Mouse (Mus musculus) E14TG2a.4 (cell line): ENCODE results near the gene Chst2.

ENCODE experiments used
- H3K27me3 ChIP-seq: 2 replicates; pipeline ENCODE4 v1.6.1; 2014; ENCODE audit warnings: low read length, control low read depth; ENCODE audit not compliant: insufficient read depth
- H3K36me3 ChIP-seq: 2 replicates; pipeline ENCODE4 v1.6.1; 2014; ENCODE audit warnings: low read length, control low read depth; ENCODE audit not compliant: insufficient read depth
- H3K4me1 ChIP-seq: replicated peaks from 2 replicates; pipeline ENCODE4 v1.6.1; 2014; ENCODE audit warnings: low read depth, low read length, control low read depth
- H3K4me3 ChIP-seq: replicated peaks from 2 replicates; pipeline ENCODE4 v1.5.1; 2014; ENCODE audit warnings: mild to moderate bottlenecking, low read length
- H3K9me3 ChIP-seq: 2 replicates; pipeline ENCODE4 v1.6.1; 2014; ENCODE audit warnings: low read length, control low read depth
- CTCF ChIP-seq: conservative IDR thresholded peaks from 2 replicates; pipeline ENCODE4 v1.5.1; 2014; ENCODE audit warnings: low read length
- NANOG ChIP-seq: IDR thresholded peaks from 2 replicates; pipeline ENCODE4 v1.6.1; 2014; ENCODE audit warnings: borderline replicate concordance, low read length, mixed read lengths
- POU5F1 ChIP-seq: IDR thresholded peaks from 2 replicates; pipeline ENCODE4 v1.6.1; 2014; ENCODE audit warnings: low read length, borderline replicate concordance

The Chst2 gene

DNA sequence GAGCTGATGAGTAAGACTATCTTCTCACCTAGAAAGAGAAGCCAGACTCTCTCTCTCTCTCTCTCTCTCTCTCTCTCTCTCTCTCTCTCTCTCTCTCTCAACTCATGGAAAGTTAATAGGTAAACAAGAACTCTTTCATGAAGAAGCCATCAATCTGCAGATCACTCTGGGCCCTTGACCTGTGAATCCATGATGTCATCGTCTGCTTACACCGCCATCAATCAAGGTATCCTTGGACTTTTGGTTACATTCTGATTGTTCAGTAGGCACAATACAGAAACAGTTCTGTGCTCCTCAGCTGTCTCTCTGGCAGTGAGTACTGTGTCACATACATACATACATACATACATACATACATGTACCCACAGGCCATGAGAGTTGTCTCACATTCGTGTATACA is 16.6 kb downstream of the Chst2 start:
- Histone ChIP-seq H3K4me1 (no peaks in the 10 kb centered on the region), H3K9me3 (no peaks in the 10 kb centered on the region), H3K36me3 (no peaks in the 10 kb centered on the region)

DNA sequence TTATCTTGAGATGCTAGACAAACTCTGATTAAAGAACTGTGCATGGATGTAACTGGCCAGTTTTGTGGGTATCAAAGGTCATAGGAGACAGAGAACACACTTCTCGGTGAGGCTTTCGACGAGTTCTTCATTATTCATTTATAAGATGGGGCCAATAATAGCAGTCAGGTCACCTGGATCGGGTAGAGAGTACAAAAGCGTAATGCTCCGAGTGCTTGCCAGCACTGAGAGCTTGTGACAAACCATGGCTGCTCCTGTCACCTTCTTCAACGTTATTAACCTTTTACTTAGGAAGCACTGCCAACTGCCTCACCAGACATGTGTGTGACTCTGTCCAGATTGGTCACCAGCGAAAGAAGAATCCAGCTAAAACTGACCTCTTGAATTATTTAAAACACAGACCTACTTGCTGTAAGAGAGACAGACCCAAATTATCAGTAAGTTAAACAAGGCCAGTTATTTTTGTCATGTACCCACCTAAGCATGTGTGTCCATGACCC is 18.6 kb downstream of the Chst2 start:
- H3K4me1 ChIP-seq: no peaks in the 10 kb centered on the region
- no peaks in the 10 kb centered on the region for H3K9me3 ChIP-seq
- no peak overlapping the region for H3K4me3 ChIP-seq
- no peaks in the 10 kb centered on the region for H3K36me3 ChIP-seq
- no peaks in the 10 kb centered on the region for H3K27me3 ChIP-seq
- no peak for TF ChIP-seq CTCF
- no peak for TF ChIP-seq POU5F1
- no peak for TF ChIP-seq NANOG

More for the DNA sequence above, 16.6 kb downstream of the Chst2 start:
- Histone ChIP-seq H3K27me3 (no peaks in the 10 kb centered on the region), H3K4me3 (no peak overlapping the region)
- no peak for TF ChIP-seq CTCF
- TF ChIP-seq POU5F1: no peak
- TF ChIP-seq NANOG: no peak

DNA sequence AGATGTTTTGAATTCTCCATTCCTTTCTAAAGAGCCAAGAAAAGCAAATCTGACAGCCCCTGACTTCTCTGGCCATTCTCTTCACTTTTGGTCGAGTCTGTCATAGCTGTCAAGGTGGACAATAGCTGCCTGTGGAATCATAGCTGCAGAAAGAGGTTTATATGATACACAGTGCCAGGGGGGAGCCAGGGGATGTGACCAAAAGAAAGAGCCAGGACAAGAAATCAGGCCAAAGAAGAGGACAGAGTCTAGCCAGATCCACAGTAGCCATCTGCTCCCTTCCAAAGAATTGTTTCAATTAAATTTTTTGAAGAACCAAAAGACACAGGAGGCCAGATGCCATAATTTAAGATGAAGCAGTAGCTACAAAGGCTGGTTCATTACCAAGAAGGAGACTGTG is 30.6 kb downstream of the Chst2 start:
- Histone ChIP-seq H3K36me3 (no peaks in the 10 kb centered on the region), H3K27me3 (peaks cover 11% of the 10 kb centered on the region; the same call in 1 of the 2 replicates), H3K4me3 (no peak overlapping the region), H3K4me1 (no peaks in the 10 kb centered on the region), H3K9me3 (no peaks in the 10 kb centered on the region)
- TF ChIP-seq POU5F1: no peak
- TF ChIP-seq NANOG: no peak
- TF ChIP-seq CTCF: no peak

DNA sequence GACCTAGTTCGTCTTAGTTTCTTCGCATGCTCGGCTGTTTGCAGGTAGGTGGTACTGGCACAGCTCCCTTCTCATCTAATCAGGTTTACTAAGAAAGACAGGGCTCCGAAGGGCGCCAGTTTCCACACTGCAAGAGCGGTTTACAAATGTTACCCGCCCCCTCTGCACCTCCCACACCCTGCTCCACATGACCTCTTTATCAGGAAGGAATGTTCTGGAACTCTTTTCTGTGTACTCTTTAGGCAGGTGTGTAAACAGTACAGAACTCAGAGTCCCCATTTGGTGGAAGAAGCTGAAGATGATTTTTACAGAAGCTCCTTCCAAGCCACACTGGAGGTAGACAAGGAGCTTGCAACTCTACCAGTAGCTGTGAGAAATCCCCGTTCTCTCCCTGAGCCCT is 31.2 kb downstream of the Chst2 start:
- TF ChIP-seq CTCF (no peak), POU5F1 (no peak), NANOG (no peak)
- H3K27me3 ChIP-seq: peaks cover 11% of the 10 kb centered on the region; the same call in 1 of the 2 replicates
- no peaks in the 10 kb centered on the region for H3K36me3 ChIP-seq
- H3K4me1 ChIP-seq: no peaks in the 10 kb centered on the region
- no peak overlapping the region for H3K4me3 ChIP-seq
- H3K9me3 ChIP-seq: no peaks in the 10 kb centered on the region

DNA sequence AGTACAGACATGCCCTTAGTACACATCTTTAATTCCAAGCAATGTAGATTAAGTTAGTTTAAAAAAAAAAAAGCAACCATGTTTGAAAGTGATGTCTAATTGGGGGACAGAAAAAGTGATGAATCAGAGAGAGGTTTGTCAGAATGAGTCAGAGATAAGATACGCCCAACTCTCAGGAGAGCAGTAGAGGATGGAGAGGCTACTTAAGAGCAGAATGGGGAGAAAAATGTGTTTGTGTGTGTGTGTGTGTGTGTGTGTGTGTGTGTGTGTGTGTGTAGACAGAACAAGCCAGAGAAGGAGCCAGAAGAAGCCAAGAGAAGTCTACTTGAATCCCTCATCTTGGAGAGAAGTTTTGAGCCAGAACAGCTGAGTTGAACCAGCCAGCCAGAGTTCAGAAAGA is 32.8 kb downstream of the Chst2 start:
- Histone ChIP-seq H3K9me3 (no peaks in the 10 kb centered on the region), H3K27me3 (peaks cover 11% of the 10 kb centered on the region; the same call in 1 of the 2 replicates), H3K36me3 (no peaks in the 10 kb centered on the region), H3K4me1 (no peaks in the 10 kb centered on the region), H3K4me3 (no peak overlapping the region)
- no peak for TF ChIP-seq POU5F1
- no peak for TF ChIP-seq NANOG
- no peak for TF ChIP-seq CTCF

DNA sequence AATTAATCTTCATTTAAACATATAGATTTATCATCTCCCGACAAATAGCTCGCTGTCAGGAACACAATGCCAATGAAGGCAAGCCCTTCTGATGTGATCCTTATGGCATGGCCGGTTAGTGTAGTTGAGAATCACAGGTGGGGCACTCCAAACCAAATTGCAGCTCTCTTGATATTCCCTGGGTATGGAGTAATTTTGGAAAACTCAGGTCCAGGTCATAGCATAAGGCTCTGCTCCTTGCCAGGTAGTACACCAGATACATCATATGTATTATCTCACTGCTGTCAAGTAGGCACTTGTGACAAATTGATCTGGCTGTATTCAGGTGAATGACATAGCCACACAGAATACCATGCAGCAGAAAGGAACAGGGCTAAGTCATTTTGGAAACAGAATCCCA is 40.6 kb downstream of the Chst2 start:
- H3K36me3 ChIP-seq: no peaks in the 10 kb centered on the region
- H3K4me1 ChIP-seq: no peaks in the 10 kb centered on the region
- no peaks in the 10 kb centered on the region for H3K9me3 ChIP-seq
- TF ChIP-seq NANOG (no peak), POU5F1 (no peak), CTCF (no peak)
- H3K27me3 ChIP-seq: no peaks in the 10 kb centered on the region
- H3K4me3 ChIP-seq: no peak overlapping the region

DNA sequence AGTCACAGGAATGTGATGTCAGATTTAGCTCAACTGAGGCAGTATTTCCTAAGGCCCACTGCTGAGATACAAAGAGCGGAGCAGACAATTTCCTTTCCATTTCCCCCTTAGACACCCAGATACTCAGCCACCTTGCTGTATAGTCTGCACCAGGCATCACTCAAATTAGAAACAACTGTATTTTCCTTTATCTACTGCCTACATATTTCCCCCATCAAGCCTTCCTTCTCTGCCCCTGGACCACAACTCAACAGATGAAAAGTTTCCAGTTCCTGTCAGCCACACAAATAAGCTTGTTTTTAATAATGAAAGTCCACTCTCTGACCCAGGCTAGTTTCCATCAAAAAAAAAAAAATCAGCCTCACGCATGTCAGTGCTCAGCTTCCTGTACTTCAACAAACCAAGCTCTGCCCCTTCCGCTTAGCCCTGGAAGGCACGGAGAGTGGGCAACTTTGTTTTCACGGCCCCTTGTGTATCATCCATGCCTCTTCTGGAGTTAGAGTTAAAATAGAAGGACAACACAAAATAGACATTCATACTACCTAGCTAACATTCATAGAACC is 52.6 kb downstream of the Chst2 start:
- Histone ChIP-seq H3K9me3 (no peaks in the 10 kb centered on the region), H3K4me1 (no peaks in the 10 kb centered on the region), H3K4me3 (no peak overlapping the region), H3K36me3 (no peaks in the 10 kb centered on the region), H3K27me3 (no peaks in the 10 kb centered on the region)
- TF ChIP-seq CTCF: no peak
- no peak for TF ChIP-seq NANOG
- no peak for TF ChIP-seq POU5F1

DNA sequence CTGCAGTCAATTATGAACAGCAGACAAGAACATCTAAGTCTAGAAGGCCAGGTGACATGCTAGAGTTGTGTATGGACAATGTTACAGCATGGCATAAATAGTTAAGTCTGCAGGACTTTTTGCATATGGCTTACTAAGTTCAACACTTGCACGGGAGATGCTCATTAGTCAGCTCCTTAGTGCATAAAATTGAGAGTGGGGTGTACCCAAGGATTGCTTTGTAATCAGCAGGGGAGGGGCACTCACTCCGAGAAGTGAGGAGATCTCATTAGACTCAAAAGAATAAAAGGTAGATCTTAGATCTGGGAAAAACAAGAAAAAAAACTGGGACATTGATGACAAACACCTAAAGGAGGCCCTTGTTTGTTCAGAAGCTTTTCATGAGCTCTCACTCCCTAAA is 54.6 kb downstream of the Chst2 start:
- Histone ChIP-seq H3K9me3 (no peaks in the 10 kb centered on the region), H3K4me3 (no peak overlapping the region), H3K27me3 (no peaks in the 10 kb centered on the region), H3K36me3 (no peaks in the 10 kb centered on the region), H3K4me1 (no peaks in the 10 kb centered on the region)
- no peak for TF ChIP-seq CTCF
- no peak for TF ChIP-seq POU5F1
- no peak for TF ChIP-seq NANOG

DNA sequence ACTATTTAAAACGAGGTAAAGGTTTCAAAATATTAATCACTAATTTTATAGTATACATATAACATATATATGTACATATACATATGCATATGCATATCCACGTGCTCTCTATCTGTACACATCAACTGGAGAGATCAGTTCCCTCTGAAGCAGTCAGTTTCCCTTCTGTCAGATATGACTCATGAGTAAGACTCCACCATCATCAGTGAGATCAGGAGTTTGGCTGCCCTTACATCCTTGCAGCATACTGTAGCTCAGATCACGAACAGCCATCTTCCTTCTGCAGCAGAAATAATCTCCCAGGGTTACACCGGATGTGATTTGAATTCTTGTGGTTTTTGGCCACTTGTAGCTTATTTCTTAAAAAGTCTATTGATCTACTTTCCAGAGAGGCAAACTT is 56.0 kb downstream of the Chst2 start:
- no peaks in the 10 kb centered on the region for H3K4me1 ChIP-seq

More for the DNA sequence above, 56.0 kb downstream of the Chst2 start:
- H3K9me3 ChIP-seq: no peaks in the 10 kb centered on the region
- no peak for TF ChIP-seq NANOG
- TF ChIP-seq CTCF: no peak
- no peak for TF ChIP-seq POU5F1
- H3K36me3 ChIP-seq: no peaks in the 10 kb centered on the region
- no peaks in the 10 kb centered on the region for H3K27me3 ChIP-seq
- H3K4me3 ChIP-seq: no peak overlapping the region
